Mouse (Mus musculus) cerebellum, adult 11 months (tissue): ENCODE measurements at regions not wholly inside any gene's neighbourhood (a gene's known extent, or its start where the extent isn't known, plus 50 kb on each side); places are given as distances from the start of the nearest gene placed in this dataset.

Experiments used
- DNase-seq: peaks from one replicate; pipeline ENCODE4 v3.0.0; 2022

DNA sequence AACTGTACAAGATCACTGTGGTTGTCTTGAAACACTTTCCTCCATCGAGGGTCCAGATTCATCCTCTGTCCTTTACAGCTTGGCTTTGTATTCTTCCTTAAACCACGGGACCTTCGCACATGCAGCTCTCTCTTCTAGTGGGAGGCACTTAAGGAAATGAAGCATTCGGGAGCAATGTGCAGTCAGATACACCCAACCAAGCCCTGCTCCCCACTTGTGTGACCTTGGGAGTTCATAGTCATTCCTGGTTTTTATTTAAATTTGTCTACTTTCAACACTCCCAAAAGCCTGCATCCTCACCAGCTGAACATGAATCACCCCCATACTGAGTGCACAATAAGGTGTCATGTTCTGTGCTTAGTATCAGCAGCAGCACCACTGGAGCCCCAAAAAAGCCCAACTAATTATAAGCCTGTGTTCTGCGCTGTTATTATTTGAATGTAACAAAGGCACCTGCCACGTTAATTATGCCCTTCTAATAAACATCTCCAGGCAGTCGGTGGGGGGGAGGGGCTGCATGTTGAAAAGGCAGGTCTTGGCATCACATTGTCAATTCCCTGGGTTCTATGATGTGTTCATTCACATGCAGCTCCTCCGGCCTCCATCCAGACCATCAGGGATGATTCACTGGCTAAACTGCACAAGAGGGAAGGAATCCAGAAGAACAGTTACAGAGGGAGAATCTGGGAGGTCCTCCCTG lies 524.6 kb downstream of the 1810013L24Rik start:
- no peak for DNase-seq

DNA sequence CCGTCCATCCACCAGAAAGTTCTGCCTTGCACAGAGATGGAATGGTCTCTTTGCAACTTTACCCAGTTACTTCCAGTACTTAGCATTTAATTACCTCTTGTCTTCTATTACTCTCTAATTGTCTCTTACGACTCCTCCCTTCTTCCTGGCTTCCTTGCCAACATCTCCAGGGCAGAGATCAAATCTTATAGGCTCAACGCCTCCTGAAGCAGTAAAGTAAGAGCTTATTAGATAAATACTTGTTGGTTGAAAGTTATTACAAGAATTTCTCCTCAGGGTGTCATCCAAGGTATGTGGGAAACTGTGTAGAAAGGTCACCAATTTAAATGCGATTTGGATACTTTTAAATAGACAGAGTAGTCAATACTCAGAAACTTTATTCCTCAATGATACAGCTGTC lies 528.8 kb downstream of the 1810013L24Rik start:
- DNase-seq = no peak

DNA sequence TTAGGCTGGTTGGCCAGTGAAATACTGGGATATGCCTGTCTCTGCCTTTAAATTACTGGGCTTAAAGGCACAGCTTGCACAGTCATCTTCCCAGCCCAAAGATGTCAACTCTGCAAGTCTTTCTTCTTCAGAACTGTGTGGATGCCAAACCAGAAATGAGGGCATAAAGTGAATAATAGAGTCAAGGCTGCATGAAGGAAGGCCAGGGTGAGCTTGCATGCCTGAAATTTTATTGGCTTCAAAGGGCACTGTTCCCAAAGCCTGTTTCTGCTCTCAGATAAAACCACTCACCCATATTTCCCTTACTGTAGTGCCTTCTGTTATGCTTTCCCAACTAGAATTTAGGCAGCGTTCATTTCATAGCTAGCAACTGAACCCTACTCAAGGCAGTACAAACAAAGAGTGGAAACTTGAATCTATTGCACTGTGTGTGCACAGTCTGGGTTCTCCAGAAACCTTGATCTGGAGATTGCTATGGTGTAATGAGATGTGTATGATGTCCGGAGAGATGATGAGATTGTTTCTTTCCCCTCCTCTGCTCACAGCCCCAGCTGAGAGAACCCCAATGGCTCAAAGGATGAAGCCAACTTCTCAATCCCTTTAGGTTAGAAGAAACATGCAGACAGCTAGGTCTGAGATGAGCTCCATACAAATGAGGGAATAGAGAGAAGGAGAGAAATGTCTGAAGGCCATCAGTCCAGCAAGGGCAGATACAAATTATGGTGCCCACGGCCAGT lies 529.7 kb downstream of the 1810013L24Rik start:
- no peak for DNase-seq

- peak; percentile 1 for DNase-seq
Measured at GRCm38 (mm10) chr16:9360741-9361255, 530.9 kb downstream of the 1810013L24Rik start.

GRCm38 (mm10) chr16:9362116-9362515 lies 532.2 kb downstream of the 1810013L24Rik start:
- no peak for DNase-seq

DNA sequence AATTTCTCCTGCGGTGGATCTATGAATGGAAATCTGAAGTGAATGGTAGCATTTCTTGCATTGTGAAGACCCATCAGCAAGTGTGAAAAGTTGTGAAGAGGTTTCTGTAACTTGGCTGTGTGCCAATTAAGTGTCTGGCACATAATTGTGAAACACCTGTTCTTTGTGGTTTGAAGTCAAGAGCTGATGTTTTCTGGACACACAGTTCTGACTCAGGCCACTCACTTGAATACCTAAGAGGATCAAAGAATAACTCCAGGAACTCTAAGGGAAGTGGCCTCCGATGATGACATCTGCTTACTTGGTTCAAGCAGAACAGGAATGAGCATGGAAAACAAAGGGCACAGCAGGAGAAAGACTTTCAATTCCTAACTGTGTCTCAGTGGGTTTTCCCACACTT lies 534.2 kb downstream of the 1810013L24Rik start:
- no peak for DNase-seq

- no peak for DNase-seq
Measured at GRCm38 (mm10) chr16:9390986-9391385, 561.1 kb downstream of the 1810013L24Rik start.

DNA sequence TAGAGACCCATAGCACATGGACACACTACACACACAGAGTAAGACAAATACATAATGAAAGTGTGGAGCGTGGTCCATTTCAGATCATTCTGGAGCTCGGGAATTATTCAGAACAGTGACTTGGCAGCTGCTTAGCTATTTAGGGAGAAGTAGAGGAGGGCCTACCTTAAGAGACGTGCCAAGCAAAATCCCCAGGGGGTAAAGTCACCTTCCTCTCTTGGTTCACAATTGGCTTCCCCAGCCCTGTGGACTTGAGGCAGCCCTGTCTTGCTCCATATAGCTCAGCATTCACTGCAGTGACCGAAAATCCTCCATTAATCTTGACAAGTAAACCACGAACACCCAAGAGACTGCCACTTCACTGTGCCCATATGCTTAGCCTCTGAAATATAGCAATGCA lies 574.8 kb downstream of the 1810013L24Rik start:
- DNase-seq = no peak

DNA sequence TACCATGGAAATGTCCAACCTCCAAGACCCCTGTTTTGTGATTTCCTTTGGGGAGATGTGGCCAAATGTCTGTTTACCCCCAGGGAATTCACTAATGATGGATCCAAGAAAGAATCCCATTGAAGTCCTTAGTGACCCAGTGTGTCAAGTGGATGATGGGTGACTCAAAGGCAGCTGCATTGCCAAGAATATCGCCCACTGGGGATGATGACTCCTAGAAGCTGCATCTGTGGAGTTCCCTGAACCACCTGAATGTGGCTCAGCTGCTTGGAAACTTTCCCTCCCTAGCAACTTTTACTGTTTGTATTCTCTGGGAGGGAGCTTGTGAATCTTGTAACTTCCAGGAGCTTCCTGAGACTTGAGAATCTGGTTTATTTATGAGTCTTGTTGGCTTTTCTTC lies 578.3 kb downstream of the 1810013L24Rik start:
- DNase-seq = no peak

- no peak for DNase-seq
Measured at GRCm38 (mm10) chr16:9430509-9430908, 564.9 kb downstream of the Grin2a start.

- no peak for DNase-seq
Measured at GRCm38 (mm10) chr16:9439300-9439856, 556.0 kb downstream of the Grin2a start.

DNA sequence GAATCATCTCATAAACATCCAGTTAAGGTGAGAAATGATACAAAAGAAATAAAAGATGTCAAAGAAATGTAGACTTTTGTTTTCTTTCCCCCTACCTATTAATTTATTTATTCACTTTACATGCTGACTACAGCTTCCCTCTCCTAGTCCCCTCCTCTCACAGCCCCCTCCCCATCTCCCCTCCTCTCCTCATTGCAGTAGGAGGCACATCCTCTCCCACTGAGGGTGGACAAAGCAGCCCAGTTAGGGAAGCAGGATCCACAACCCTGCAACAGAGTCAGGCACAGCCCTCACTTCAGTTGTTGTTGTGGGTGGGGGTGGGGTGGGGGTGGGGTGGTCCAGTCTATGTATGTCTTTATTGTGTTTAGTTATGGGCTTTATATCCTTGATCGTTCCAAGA lies 555.5 kb downstream of the Grin2a start:
- no peak for DNase-seq

DNA sequence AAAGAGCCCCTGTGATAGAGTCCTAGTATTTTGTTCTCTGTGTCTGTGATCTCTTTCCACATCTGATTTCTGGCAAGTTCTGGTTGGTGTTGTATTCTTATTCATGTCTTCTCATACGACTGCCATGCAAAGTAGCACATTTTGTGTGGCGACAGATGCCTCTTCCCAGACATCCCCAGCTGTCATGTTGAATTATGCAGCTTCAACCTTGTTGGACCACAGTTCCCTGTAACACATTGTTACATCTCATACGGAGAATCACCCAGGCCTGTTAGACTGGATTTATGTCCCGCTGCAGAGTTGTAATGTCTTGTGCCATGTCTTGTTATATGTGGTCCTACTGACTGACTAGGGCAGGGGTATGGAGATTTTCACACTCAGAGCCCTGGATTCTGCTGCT lies 543.3 kb downstream of the Grin2a start:
- no peak for DNase-seq

- no peak for DNase-seq
Measured at GRCm38 (mm10) chr16:9457574-9457973, 537.8 kb downstream of the Grin2a start.

DNA sequence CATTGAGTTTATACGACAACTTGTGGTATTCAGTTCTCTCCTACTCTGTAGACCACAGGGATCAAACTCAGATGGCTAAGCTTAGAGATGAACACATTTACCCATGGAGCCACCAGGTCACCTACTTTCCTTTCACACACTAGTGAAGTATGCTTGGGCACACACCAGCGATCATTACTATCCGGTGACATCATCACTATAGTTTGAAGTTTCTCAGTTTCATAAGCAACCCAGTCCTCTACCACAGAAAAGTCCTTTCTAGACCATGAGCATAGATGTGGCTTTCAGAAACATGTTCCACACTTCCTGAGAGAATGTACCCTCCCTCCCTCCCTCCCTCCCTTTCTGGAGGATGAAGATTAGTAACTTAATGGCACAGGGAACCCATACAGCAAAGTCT lies 532.9 kb downstream of the Grin2a start:
- no peak for DNase-seq

DNA sequence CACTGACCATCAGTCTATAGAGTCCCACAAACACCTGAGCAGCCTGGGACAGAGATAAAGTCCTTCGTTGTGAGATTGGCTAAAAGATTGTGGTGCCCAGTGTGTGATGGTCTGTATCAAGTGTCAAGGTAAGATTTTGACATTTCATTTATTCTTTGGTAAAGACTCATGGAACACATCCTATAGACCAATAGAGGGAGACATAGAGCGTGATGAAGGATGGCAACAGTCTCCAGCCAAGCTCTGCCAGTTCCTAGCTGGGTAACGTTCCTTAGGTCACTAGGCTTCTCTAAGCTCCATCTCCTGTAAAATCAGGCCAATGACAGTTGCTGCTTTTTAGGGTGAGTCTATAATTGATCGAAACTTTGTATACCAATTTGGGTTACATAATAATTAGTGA lies 526.0 kb downstream of the Grin2a start:
- peak; percentile 1 for DNase-seq

- DNase-seq = no peak
Measured at GRCm38 (mm10) chr16:9485291-9485690, 510.1 kb downstream of the Grin2a start.

DNA sequence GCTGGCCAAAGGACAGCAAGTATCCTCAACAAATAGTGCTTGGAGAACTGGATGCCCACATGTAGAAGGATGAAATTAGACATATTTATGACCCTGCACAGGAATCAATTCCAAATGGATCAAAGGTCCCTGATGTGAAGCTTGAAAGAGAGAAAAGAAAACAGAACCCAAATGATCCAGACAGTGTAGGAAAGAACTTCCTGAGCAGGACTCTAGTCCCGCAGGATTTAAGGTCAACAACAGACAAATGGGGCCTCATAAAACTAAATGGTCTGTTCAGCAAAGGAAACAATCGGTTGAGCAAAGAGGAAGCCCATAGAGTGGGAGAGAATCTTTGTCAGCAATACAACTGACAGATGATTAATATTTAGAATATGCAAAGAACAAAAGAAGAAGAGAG lies 497.1 kb downstream of the Grin2a start:
- DNase-seq = no peak

DNA sequence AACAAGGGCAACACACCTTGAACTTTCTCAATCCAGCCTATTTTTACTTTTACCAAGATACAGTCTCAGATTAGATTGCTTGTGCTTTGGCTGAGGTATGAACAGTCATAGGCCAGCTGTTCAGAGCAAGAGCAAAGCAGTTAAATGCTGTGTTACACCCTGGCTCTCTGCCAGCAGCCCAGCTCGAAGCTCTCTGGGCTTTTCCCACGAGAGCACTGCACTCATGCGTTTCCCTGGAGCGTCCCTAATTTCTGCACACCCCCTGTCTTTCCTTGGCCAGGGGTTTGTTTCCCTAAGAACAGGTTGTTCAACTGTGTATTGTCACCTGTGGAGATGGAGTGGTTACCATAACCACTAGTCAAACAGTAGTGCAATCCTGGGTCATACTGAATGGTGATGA lies 493.6 kb downstream of the Grin2a start:
- no peak for DNase-seq

DNA sequence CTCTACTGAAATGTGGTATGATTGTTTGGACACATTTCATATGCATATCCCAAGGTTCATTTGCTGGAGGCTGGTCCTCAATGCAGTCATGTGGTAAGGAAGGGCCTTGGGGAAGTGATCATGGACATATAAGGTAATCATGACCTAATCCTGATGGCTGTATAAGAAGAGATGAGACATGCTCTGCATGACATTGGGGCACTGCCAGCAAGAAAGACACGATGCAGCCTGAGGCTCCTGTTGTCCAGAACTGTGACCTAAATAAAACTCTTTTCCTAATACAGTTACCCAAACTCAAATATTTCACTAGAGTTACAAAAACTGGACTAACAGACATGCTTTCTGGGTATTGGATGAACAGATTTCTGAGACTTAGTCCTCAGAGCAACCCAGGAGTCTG lies 485.7 kb downstream of the Grin2a start:
- peak; percentile 1 for DNase-seq

DNA sequence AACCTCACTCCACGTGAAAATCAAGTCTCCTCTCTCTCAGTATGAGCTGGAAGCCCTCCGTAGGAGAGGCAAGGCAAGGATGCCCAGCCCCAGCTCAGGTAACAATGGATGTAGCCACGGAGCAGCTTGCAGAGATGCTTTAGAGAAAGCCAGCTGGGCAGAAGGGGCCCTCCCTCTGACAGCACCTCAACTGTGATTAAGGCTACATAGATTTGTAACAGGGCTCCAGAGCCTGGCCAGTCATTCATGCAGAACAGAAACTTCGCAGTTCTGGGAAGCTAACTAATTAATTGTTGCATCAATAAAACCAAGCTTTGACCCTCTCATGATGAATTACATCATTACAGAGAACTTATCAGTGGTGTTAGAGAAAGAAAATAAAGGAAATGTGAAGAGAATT lies 480.8 kb downstream of the Grin2a start:
- DNase-seq = no peak
